Mouse (Mus musculus) spleen, adult 2 months (tissue): ENCODE data around the gene Atg101. TPM values are rescaled to one million over a fixed set of nuclear protein-coding genes. Genes with fewer than 3 reads are reported as not detected.

ENCODE experiments used
- DNase-seq, 2 experiments: peaks; one replicate each; pipeline versions ENCODE4 v3.0.0 to v3.0.0-alpha.2; 2012 to 2021; ENCODE audit warnings: low spot score in 2 of 2, low read depth in 1 of 2
- H3K27ac ChIP-seq: fragments of 200-500 bp; 2 replicates; pipeline ENCODE4 v1.5.1; 2012; ENCODE audit warnings: low read length, inconsistent platforms; ENCODE audit not compliant: insufficient read depth
- H3K27me3 ChIP-seq: fragments of 200-500 bp; 2 replicates; pipeline ENCODE4 v1.6.1; 2012; ENCODE audit warnings: mild to moderate bottlenecking, moderate library complexity, low read length, inconsistent platforms; ENCODE audit not compliant: control insufficient read depth, insufficient read depth
- H3K36me3 ChIP-seq: fragments of 200-500 bp; 2 replicates; pipeline ENCODE4 v1.6.1; 2012; ENCODE audit warnings: mild to moderate bottlenecking, low read length, inconsistent platforms; ENCODE audit not compliant: control insufficient read depth, insufficient read depth
- H3K4me1 ChIP-seq: fragments of 200-500 bp; 2 replicates; pipeline ENCODE4 v1.6.1; 2011; ENCODE audit warnings: inconsistent platforms; ENCODE audit not compliant: control insufficient read depth, insufficient read depth, insufficient read length
- H3K4me3 ChIP-seq: fragments of 200-500 bp; 2 replicates; pipeline ENCODE4 v1.5.1; 2011; ENCODE audit warnings: mild to moderate bottlenecking, inconsistent platforms; ENCODE audit not compliant: insufficient read depth, insufficient read length; ENCODE audit errors: extremely low read depth
- CTCF ChIP-seq: fragments of 200-500 bp; IDR thresholded peaks from 2 replicates; pipeline ENCODE4 v1.5.1; 2011; ENCODE audit warnings: mild to moderate bottlenecking, inconsistent platforms; ENCODE audit not compliant: insufficient read depth, insufficient read length, insufficient replicate concordance; ENCODE audit errors: extremely low read depth
- POLR2A ChIP-seq: fragments of 200-500 bp; IDR thresholded peaks from 2 replicates; pipeline ENCODE4 v1.6.1; 2011; ENCODE audit warnings: low read depth, low read length, inconsistent platforms
- WGBS: fragments of 180-500 bp; shearing (Covaris S2); methylation state at CpG from one replicate; pipeline ENCODE4 v1.1.7; 2018; 5-methylcytosine and 5-hydroxymethylcytosine counted together
- polyA plus RNA-seq: library from polyadenylated mRNA; depleted of rRNA; stranded (reverse); fragments of >200 nt; gene quantifications from 2 replicates; pipeline ENCODE4 v1.2.3, GENCODE M21; 2012

Gene Atg101
- polyA plus RNA-seq, 1 experiment, result 24.5 TPM

- Histone ChIP-seq H3K27me3 (no peaks in the 10 kb centered on the region), H3K4me3 (no peak overlapping the region), H3K27ac (no peak overlapping the region), H3K36me3 (no peaks in the 10 kb centered on the region), H3K4me1 (peaks cover under 1% of the 10 kb centered on the region; the same call in 1 of the 2 replicates)
- DNase-seq, result no peak
- 34% methylated on average over 15 of the region's 15 CpGs for WGBS
- no peak for TF ChIP-seq CTCF
- no peak for TF ChIP-seq POLR2A
Observed at GRCm38 (mm10) chr15:101311087-101311770, 27.2 kb downstream of the Atg101 start.

- Histone ChIP-seq H3K27ac (no peak overlapping the region), H3K27me3 (no peaks in the 10 kb centered on the region), H3K4me3 (no peak overlapping the region), H3K4me1 (peaks cover 5% of the 10 kb centered on the region; the same call in 1 of the 2 replicates), H3K36me3 (no peaks in the 10 kb centered on the region)
- 80% methylated on average over 6 of the region's 6 CpGs for WGBS
- no peak for DNase-seq
- no peak for TF ChIP-seq CTCF
- no peak for TF ChIP-seq POLR2A
Observed at GRCm38 (mm10) chr15:101312006-101312405, 27.9 kb downstream of the Atg101 start.

- Histone ChIP-seq H3K36me3 (no peaks in the 10 kb centered on the region), H3K27ac (no peak overlapping the region), H3K4me1 (peaks cover 18% of the 10 kb centered on the region; the same call in 1 of the 2 replicates), H3K27me3 (no peaks in the 10 kb centered on the region), H3K4me3 (no peak overlapping the region)
- WGBS, result 91% methylated on average over 4 of the region's 4 CpGs
- TF ChIP-seq POLR2A, result no peak
- no peak for TF ChIP-seq CTCF
- no peak for DNase-seq
Observed at GRCm38 (mm10) chr15:101315378-101315777, 31.3 kb downstream of the Atg101 start.

- H3K4me1 ChIP-seq, result peaks cover 21% of the 10 kb centered on the region; the same call in 1 of the 2 replicates
- H3K27me3 ChIP-seq, result no peaks in the 10 kb centered on the region
- H3K36me3 ChIP-seq, result no peaks in the 10 kb centered on the region
- H3K4me3 ChIP-seq, result peak overlapping the region; percentile 67
- peak; percentile 70 to 83 for DNase-seq
- H3K27ac ChIP-seq, result no peak overlapping the region
- TF ChIP-seq CTCF (peak; percentile 92), POLR2A (no peak)
- under 1% methylated on average over 11 of the region's 11 CpGs for WGBS
Observed at GRCm38 (mm10) chr15:101315832-101316231, 31.8 kb downstream of the Atg101 start.

- no peak overlapping the region for H3K27ac ChIP-seq
- TF ChIP-seq POLR2A (no peak), CTCF (no peak)
- H3K4me3 ChIP-seq, result no peak overlapping the region
- no peak for DNase-seq
- H3K27me3 ChIP-seq, result no peaks in the 10 kb centered on the region
- H3K4me1 ChIP-seq, result peaks cover 21% of the 10 kb centered on the region; the same call in 1 of the 2 replicates
- no peaks in the 10 kb centered on the region for H3K36me3 ChIP-seq
- WGBS, result 14% methylated on average over 13 of the region's 13 CpGs
Observed at GRCm38 (mm10) chr15:101316279-101316912, 32.3 kb downstream of the Atg101 start.

- H3K4me1 ChIP-seq, result peaks cover 21% of the 10 kb centered on the region; the same call in 1 of the 2 replicates
- no peak overlapping the region for H3K4me3 ChIP-seq
- H3K36me3 ChIP-seq, result no peaks in the 10 kb centered on the region
- WGBS, result 32% methylated on average over 18 of the region's 18 CpGs
- TF ChIP-seq CTCF, result no peak
- TF ChIP-seq POLR2A, result no peak
- H3K27ac ChIP-seq, result peak overlapping the region; percentile 38
- H3K27me3 ChIP-seq, result no peaks in the 10 kb centered on the region
- no peak for DNase-seq
Observed at GRCm38 (mm10) chr15:101316913-101317813, 33.1 kb downstream of the Atg101 start.
